Mouse (Mus musculus): Measurements from ENCODE around the gene Nsf. TPM values are rescaled to one million over a fixed set of nuclear protein-coding genes. Genes with fewer than 3 reads are reported as not detected.

The Nsf gene
- polyA plus RNA-seq, 1 experiment from 2014 or later: 49.7 TPM

GRCm38 (mm10) chr11:103909809-103910208, 44.0 kb downstream of the Nsf start:
- Histone ChIP-seq H3K36me3 (peaks cover 30% of the 10 kb centered on the region), H3K9me3 (no peaks in the 10 kb centered on the region), H3K4me1 (no peaks in the 10 kb centered on the region; the same call in 1 of the 2 replicates), H3K4me3 (no peak overlapping the region), H3K4me2 (no peak overlapping the region), H3K9ac (no peak overlapping the region), H3K27me3 (no peaks in the 10 kb centered on the region), H3K27ac (no peak overlapping the region)
- no peak for ATAC-seq (ENCODE audit: insufficient number of reproducible peaks, low FRiP score, low TSS enrichment, low read depth)
- 81% methylated on average over 11 of the region's 11 CpGs for WGBS

GRCm38 (mm10) chr11:103909396-103909795, 44.5 kb downstream of the Nsf start:
- peaks cover 29% of the 10 kb centered on the region for H3K36me3 ChIP-seq
- ATAC-seq (ENCODE audit: insufficient number of reproducible peaks, low FRiP score, low TSS enrichment, low read depth): no peak

GRCm38 (mm10) chr11:103906051-103906719, 47.7 kb downstream of the Nsf start:
- H3K9me3 ChIP-seq: no peaks in the 10 kb centered on the region
- H3K36me3 ChIP-seq: peaks cover 8% of the 10 kb centered on the region
- no peak overlapping the region for H3K9ac ChIP-seq
- H3K4me1 ChIP-seq: peaks cover 6% of the 10 kb centered on the region
- H3K27me3 ChIP-seq: no peaks in the 10 kb centered on the region
- ATAC-seq (ENCODE audit: insufficient number of reproducible peaks, low FRiP score, low TSS enrichment, low read depth): no peak
- H3K4me2 ChIP-seq: no peak overlapping the region
- no peak overlapping the region for H3K4me3 ChIP-seq
- WGBS: 43% methylated on average over 7 of the region's 7 CpGs
- peak overlapping the region; percentile 27 for H3K27ac ChIP-seq

More at GRCm38 (mm10) chr11:103909396-103909795, 44.5 kb downstream of the Nsf start:
- WGBS: 87% methylated on average over 12 of the region's 12 CpGs
- Histone ChIP-seq H3K27me3 (no peaks in the 10 kb centered on the region), H3K4me2 (no peak overlapping the region), H3K9ac (no peak overlapping the region), H3K4me3 (no peak overlapping the region), H3K4me1 (no peaks in the 10 kb centered on the region; the same call in 1 of the 2 replicates), H3K27ac (no peak overlapping the region), H3K9me3 (no peaks in the 10 kb centered on the region)

- 57% methylated on average over 9 of the region's 9 CpGs for WGBS
- no peak for ATAC-seq (ENCODE audit: insufficient number of reproducible peaks, low FRiP score, low TSS enrichment, low read depth)
- H3K4me1 ChIP-seq: peaks cover 11% of the 10 kb centered on the region
- no peak overlapping the region for H3K4me3 ChIP-seq
- no peak overlapping the region for H3K4me2 ChIP-seq
- peak overlapping the region; percentile 27; the same call in 1 of the 2 replicates for H3K27ac ChIP-seq
- H3K9ac ChIP-seq: no peak overlapping the region
- no peaks in the 10 kb centered on the region for H3K9me3 ChIP-seq
- no peaks in the 10 kb centered on the region for H3K27me3 ChIP-seq
- peaks cover 8% of the 10 kb centered on the region for H3K36me3 ChIP-seq
Observed at GRCm38 (mm10) chr11:103905506-103905905, 48.4 kb downstream of the Nsf start.

GRCm38 (mm10) chr11:103901581-103901966, 52.3 kb downstream of the Nsf start:
- no peaks in the 10 kb centered on the region; the same call in 1 of the 2 replicates for H3K36me3 ChIP-seq
- no peaks in the 10 kb centered on the region for H3K27me3 ChIP-seq
- 81% methylated on average over 4 of the region's 4 CpGs for WGBS
- no peak overlapping the region for H3K4me3 ChIP-seq
- no peak for ATAC-seq (ENCODE audit: insufficient number of reproducible peaks, low FRiP score, low TSS enrichment, low read depth)
- H3K4me1 ChIP-seq: peaks cover 17% of the 10 kb centered on the region
- no peak overlapping the region for H3K9ac ChIP-seq
- no peak overlapping the region for H3K4me2 ChIP-seq
- no peak overlapping the region; the same call in 1 of the 2 replicates for H3K27ac ChIP-seq
- no peaks in the 10 kb centered on the region for H3K9me3 ChIP-seq

- peak; percentile 83 for ATAC-seq (ENCODE audit: insufficient number of reproducible peaks, low FRiP score, low TSS enrichment, low read depth)
- H3K27me3 ChIP-seq: no peaks in the 10 kb centered on the region
- peaks cover 17% of the 10 kb centered on the region for H3K4me1 ChIP-seq
- H3K27ac ChIP-seq: peak overlapping the region; percentile 63
- H3K9me3 ChIP-seq: no peaks in the 10 kb centered on the region
- H3K4me3 ChIP-seq: no peak overlapping the region
- WGBS: 23% methylated on average over 20 of the region's 20 CpGs
- H3K4me2 ChIP-seq: peak overlapping the region; percentile 12; the same call in 1 of the 2 replicates
- H3K9ac ChIP-seq: no peak overlapping the region
- no peaks in the 10 kb centered on the region; the same call in 1 of the 2 replicates for H3K36me3 ChIP-seq
Observed at GRCm38 (mm10) chr11:103900803-103901580, 52.9 kb downstream of the Nsf start.

GRCm38 (mm10) chr11:103896966-103897750, 56.7 kb downstream of the Nsf start:
- Histone ChIP-seq H3K36me3 (no peaks in the 10 kb centered on the region), H3K9me3 (no peaks in the 10 kb centered on the region), H3K4me2 (no peak overlapping the region), H3K4me3 (no peak overlapping the region), H3K27me3 (no peaks in the 10 kb centered on the region), H3K4me1 (peaks cover 17% of the 10 kb centered on the region), H3K9ac (no peak overlapping the region), H3K27ac (0 out of 2 replicates have a peak overlapping the region, but pooled peaks have one; percentile 11)
- ATAC-seq (ENCODE audit: insufficient number of reproducible peaks, low FRiP score, low TSS enrichment, low read depth): no peak
- 75% methylated on average over 11 of the region's 11 CpGs for WGBS

GRCm38 (mm10) chr11:103896056-103896455, 57.8 kb downstream of the Nsf start:
- Histone ChIP-seq H3K4me3 (no peak overlapping the region), H3K27me3 (no peaks in the 10 kb centered on the region), H3K4me2 (no peak overlapping the region), H3K4me1 (peaks cover 10% of the 10 kb centered on the region), H3K27ac (no peak overlapping the region), H3K36me3 (no peaks in the 10 kb centered on the region), H3K9ac (no peak overlapping the region), H3K9me3 (no peaks in the 10 kb centered on the region)
- ATAC-seq (ENCODE audit: insufficient number of reproducible peaks, low FRiP score, low TSS enrichment, low read depth): no peak
- 80% methylated on average over 4 of the region's 4 CpGs for WGBS

GRCm38 (mm10) chr11:103892831-103893230, 61.0 kb downstream of the Nsf start:
- no peaks in the 10 kb centered on the region for H3K4me1 ChIP-seq
- H3K9me3 ChIP-seq: no peaks in the 10 kb centered on the region
- H3K36me3 ChIP-seq: 0 out of 2 replicates have a peak, but pooled peaks cover 5% of the 10 kb centered on the region
- H3K4me2 ChIP-seq: no peak overlapping the region
- no peak for ATAC-seq (ENCODE audit: insufficient number of reproducible peaks, low FRiP score, low TSS enrichment, low read depth)
- no peak overlapping the region for H3K9ac ChIP-seq
- 68% methylated on average over 10 of the region's 10 CpGs for WGBS
- no peaks in the 10 kb centered on the region for H3K27me3 ChIP-seq
- H3K4me3 ChIP-seq: no peak overlapping the region
- peak overlapping the region; percentile 55; the same call in 1 of the 2 replicates for H3K27ac ChIP-seq

- H3K9ac ChIP-seq: no peak overlapping the region
Observed at GRCm38 (mm10) chr11:103891781-103892180, 62.1 kb downstream of the Nsf start.

GRCm38 (mm10) chr11:103890337-103891186, 63.3 kb downstream of the Nsf start:
- no peak for ATAC-seq (ENCODE audit: insufficient number of reproducible peaks, low FRiP score, low TSS enrichment, low read depth)

More at GRCm38 (mm10) chr11:103891781-103892180, 62.1 kb downstream of the Nsf start:
- H3K27me3 ChIP-seq: no peaks in the 10 kb centered on the region
- WGBS: 71% methylated on average over 10 of the region's 10 CpGs
- H3K4me1 ChIP-seq: no peaks in the 10 kb centered on the region
- no peak overlapping the region for H3K27ac ChIP-seq
- H3K36me3 ChIP-seq: 0 out of 2 replicates have a peak, but pooled peaks cover 7% of the 10 kb centered on the region
- no peaks in the 10 kb centered on the region for H3K9me3 ChIP-seq
- ATAC-seq (ENCODE audit: insufficient number of reproducible peaks, low FRiP score, low TSS enrichment, low read depth): no peak
- H3K4me2 ChIP-seq: no peak overlapping the region
- H3K4me3 ChIP-seq: no peak overlapping the region

More at GRCm38 (mm10) chr11:103890337-103891186, 63.3 kb downstream of the Nsf start:
- Histone ChIP-seq H3K36me3 (0 out of 2 replicates have a peak, but pooled peaks cover 7% of the 10 kb centered on the region), H3K4me1 (peaks cover 5% of the 10 kb centered on the region; the same call in 1 of the 2 replicates), H3K4me3 (no peak overlapping the region), H3K9me3 (no peaks in the 10 kb centered on the region), H3K9ac (no peak overlapping the region), H3K27ac (no peak overlapping the region), H3K27me3 (no peaks in the 10 kb centered on the region), H3K4me2 (no peak overlapping the region)
- WGBS: 88% methylated on average over 23 of the region's 23 CpGs
